Mouse (Mus musculus): ENCODE results near the gene Zfhx3.

Zfhx3 gene

DNA sequence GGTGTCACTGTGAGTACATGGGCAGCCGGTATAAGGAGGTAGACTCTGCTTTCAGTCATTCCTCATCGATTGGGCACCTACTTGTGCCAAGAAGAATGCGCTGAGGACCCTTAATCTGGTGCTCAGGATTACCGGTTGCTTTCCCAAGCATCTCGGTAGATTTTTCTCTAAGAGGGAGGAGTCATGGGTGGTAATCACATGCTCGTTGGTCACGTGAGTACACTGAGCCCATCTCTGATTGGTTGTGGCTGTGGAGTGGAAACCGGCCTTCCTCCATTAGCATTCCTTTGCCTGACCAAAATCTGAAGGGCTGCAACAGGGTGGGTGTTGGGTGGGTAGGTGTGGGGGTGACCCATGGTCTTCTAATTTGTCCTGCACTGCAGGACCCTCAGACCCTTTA lies 421.4 kb downstream of the Zfhx3 start:
- DNase-seq, result no peak

DNA sequence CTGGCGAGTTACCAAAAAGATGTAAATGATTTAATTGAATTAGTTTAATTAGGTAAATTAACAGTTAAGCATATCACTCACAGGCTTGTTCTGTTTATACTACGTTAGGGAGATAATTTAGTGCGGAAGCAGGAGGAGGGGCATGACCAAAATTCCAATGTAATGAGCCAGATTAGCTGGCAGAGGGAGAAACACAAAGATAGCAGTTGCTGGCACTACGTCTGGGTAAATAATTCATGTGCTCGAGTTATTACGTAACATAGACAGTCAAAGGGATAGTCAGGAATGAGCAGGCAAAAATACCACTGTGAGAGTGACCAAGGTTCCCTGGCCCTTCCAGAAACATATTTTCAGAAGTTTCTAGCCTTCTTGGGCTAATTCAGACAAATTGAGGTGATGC lies 426.6 kb downstream of the Zfhx3 start:
- no peak for DNase-seq

DNA sequence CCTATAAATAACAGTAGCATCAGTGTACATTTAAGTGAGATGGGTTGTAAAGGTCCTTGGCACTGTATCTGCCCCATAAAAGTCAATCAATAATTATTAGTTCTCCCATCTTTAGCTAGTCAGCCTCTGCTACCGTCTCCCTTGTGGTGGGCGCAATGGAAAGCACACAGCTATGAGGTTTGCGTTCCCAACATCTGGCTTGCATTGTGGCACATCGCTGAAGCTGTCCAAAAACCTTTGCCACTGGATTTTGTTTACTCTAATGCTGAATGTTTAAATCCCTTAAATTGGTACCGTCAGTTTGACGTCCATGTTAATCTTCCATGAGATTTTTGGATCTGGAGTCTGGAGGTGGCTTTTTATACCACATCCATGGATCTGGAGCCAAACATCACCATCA lies 428.3 kb downstream of the Zfhx3 start:
- no peak for DNase-seq

DNA sequence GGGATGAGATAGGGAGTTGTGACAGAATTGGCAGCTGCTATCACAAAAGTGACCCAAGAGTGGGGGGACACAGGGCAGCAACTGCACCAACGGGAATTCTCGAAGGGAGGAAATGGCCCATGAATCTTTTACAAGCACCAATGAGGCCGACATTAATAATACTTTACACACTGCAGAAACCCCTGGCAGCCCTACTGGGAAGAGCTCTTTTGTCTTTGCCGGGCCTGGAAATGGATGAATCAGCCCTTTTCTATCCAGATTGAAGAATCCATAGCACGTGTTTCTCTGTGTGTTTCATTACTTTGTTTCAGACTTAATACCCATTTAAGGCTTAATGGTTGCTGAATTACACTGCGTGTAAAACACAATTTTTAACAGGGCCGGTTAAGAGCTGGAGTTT lies 430.6 kb downstream of the Zfhx3 start:
- no peak for DNase-seq

DNA sequence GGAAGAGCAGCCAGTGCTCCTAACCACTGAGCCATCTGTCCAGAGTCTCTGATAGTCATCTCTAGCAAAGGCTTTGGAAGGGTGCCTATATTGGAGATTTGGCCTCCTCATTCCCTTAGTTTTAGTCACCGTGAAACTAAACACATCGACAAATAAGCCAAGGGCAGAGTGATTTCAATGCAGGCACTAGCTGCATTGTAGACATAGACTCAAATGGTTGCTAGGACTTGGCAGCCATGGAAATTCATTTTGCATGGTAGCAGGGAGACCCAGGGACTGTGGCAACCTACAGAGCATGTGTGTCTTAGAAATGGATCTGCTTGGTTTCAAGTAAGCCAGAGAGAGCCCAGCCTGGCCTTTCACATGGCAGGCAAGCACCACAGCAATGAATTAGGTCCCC lies 435.6 kb downstream of the Zfhx3 start:
- no peak for DNase-seq

DNA sequence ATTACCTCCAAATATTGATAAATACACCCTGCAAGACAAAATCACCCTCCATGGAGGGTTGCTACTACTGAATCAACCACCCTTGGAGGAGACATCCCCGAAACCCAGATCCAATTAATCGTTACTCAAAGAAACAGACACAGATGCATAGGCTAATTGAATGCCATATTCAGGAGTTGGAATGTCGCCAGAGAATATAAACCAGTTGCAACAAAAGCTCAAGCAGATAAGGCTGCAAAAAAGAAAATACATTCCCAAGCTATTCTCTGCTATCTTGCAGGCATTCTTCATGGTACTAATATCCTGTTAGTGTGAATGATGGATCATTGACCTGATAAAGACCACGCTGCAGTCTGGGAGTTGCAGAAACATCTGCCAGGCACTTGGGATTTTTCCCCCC lies 440.7 kb downstream of the Zfhx3 start:
- no peak for DNase-seq

DNA sequence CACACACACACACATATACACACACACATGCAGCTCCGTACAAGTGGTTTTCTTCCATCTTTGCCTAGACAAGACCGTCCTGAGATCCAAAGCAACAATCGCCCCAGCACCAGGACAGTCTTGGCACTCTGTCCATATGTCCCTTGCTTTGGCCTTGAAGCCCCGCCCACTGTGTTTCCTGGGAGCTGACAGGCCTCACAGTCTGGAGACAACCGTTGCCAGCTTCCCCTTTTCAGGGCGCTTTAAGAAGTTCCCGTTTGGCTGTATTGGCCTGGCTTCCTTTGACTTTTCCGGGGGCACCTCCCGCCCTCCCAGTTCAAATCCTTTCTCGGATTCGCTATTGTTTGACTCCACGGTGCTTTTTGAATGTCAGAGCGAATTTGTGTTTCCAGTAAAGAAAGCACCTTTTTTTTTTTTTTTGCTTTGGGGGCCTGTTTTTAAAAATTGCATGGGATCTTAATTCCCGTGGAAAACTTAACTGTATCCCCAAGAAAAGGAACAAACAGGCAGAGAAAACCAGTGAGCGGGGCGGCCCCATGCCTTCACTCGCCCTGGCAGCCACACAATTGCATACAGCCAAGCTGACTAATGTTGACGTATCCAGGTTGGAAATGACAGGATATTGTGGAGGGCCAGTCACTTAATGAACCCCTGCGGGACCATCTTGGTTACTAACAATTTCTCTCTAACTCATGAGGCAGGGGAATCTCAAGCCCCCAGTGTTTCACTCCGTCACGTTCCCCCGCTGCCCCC lies 444.9 kb downstream of the Zfhx3 start:
- no peak for DNase-seq

DNA sequence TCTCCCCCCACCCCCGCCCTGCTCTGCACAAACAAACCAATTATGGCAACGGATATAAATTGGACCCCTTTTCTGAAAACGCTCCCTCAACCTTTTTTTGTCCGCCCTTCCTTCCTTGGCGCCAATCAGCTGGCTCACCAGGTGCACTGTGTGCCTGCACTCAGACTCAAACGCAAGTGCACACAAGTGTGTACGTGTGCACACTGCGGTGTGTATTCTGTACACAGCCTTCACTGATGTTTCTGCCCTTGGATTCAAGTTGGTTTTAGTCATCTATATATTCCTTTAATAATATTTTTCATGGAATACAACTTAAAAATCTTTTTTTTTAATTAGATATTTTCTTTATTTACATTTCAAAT lies 445.4 kb downstream of the Zfhx3 start:
- DNase-seq, result no peak

DNA sequence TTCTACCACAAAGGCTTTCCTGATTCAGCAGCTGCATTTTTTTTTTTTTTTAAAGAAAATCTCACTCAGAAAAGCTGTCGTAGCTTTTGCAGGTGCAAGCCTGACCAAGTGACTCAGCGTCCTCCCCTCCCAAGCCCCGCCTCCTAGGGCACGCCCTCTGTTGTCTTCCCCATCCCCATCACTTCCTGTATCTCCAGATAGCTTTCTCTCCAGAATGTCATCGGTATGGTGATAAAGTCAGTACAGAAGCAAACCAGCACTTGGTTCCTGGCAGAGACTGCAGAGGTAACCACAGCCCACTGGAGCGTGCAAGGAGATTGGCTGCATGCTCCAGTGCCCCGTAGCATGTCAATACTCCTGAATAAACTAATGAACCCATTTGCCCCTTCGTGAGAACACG lies 450.5 kb downstream of the Zfhx3 start:
- DNase-seq, result no peak

DNA sequence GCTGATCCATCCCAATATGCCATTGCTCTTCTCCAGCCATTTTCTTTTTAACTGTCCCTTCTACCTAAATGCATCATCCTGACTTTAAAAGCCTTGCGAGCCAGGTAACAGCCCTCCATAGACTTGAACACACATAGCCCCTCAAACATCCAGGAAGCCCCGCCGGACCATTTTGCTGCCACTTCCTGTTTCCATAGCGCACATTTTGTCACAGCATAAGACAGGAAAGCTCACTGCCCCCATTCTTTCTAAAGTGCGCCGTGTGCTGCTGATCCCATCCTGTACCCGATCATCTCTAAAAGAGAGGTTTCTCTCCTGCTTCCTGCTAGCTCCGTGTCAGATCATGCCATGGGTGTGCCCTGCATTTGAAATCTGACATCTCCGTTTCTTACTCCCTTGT lies 459.7 kb downstream of the Zfhx3 start:
- no peak for DNase-seq

DNA sequence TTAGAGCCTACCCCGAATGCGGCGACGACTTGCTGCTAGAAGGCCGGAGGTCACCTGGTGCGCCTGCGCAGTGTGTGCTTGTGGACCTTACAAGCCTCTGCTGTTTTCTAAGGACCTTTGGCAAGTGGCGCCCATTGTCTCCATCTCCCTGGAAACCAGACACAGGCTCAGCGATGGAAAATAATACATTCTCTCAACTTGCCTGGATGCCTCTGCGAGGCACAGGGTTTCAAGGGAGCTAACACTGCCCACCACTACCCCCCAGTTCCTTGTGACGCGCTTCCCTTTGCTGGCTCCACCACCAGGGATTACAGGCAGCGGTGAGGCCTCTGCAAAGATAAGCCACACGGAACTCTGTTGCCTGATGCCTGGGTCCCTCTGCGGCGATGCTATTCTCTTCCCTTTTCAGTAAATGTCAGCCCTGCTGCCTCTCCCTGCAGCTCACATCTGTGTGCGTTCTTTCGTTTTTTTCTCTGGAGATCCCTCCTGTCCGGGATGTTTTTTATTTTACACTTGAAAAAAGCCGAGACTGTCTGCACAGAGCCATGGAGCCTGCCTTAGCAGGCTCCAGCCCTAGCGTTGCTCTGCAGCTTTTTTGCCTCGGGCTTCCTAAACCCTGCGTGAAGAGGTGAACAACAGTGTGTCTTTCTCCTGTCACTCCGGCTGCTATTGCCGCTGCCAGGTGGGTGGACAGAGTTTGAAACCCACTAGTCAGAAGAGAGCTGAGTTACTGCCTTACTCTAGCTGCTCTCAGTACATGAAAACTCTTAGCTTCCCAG lies 464.5 kb downstream of the Zfhx3 start:
- no peak for DNase-seq

DNA sequence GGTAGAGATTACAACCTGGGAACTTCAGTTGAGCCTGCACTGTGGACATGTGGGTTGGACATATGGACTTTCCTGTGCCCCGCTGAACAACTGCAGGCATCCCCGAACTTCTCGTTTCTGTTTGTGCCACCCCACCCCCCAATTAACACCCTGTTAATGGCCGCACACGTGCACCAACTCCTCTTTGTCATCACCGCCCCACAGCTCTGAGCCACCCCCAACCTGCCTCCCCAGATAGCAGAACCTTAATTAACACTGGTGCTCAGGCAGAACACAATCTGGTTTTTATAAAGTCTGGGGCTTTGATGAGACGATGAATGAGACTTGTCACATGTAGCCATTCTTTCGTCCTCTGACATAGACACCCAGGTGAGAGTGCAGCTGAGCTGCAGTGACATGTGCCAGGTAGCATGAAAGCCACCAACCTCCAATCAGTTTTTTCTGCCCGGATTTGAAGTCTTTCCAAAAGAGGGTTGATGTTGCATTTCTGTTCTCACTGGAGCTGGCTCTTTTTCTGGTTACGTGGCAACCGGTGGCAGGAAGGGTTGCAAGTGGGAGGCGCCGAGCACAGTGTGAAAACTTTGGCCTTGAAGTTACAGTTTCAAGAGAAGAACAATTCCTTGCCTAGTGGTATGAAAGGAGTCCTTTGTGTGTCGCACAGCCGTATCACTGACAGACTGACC lies 476.9 kb downstream of the Zfhx3 start:
- no peak for DNase-seq

DNA sequence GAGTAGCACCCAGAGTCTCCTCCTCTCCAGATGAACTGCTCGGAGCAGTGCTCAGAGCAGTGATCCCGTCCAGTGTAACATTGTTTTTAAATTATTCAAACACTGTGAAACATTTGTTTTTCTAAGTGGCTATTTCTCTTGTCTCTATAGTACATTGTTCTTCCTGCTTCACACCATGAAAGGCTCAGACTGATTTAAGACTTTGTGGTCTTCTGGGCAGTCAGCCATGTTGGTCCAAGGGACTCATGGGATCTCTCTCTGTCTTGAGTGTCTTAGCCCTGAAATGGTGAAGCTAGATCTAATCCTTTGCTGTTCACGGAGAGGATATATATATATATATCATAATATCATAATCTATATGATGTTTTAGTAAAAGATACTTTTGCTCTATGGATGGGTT lies 480.1 kb downstream of the Zfhx3 start:
- DNase-seq, result no peak

DNA sequence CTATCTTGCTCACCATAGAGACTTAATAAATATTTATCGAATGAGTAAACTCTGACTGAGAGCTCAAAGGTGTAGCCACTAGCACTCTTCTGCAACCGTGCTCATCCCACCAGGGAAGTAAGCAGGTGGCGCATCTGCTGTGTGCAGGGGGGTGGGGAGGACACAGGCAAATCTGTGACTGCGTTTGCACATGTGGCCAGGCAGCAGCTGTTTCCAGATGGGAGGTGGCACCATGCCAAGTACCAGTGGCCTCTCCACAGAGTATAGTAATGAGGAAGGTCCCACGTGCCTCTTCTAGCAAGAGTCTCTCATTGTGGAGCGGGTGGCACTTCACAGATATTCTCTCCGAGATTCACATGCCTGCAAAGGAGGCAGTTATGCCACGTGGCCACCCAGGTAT lies 481.9 kb downstream of the Zfhx3 start:
- DNase-seq, result no peak

DNA sequence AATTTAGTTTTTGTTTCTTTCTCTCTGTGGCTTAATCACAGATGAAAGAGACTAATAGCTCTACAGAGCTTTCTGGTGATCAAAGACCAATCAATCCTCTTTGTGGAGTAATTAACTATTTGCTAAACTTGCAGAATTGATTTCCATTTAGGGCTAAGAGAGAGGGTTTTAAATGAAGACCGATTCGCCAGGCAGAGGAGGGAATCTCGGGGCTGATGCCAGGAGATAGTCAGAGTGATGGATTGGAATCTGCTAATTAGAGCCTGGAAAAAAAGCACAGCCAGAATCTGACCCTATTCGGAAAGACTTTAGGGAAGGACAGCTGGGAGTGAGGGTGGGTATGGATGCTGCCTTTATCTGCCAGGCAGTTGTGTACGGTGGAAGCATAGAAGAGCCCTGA lies 490.9 kb downstream of the Zfhx3 start:
- DNase-seq, result no peak

DNA sequence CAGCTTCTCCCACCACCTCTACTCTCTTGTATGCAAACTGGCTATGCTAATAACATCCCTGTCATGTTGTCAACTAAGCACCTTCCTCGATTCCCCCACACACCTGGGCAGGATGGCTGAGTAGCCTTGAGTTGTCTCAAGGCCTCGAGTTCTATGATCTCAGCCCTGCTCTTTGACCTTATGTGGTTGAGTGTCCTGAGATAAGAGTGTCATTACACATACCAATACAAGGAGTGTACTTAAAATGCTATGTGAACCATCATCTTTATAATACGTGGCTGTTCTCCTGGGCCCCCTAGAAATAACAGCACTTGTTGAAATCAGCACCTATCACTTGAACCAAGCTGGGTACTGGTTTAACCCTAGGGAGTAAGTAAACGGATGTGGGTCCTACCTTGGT lies 492.1 kb downstream of the Zfhx3 start:
- no peak for DNase-seq

DNA sequence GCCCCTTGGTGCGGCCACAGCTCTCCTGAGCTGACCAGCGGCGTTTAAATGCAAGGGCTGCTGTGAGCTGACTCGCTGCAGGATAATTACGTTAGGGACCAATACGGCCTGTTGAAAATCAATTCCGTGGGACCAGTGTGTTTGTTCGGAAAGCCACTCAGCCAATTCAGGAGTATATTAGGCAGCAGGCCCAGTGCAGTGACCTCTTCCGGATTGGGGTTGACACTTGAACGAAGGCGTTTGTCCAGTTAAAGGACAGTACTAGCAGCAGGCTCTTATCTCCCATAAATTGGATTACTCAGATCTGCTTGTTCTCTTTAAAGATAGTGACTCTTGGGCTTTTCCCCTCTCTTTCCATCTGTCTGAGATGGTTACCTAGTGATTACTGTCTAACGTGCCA lies 493.9 kb downstream of the Zfhx3 start:
- no peak for DNase-seq

DNA sequence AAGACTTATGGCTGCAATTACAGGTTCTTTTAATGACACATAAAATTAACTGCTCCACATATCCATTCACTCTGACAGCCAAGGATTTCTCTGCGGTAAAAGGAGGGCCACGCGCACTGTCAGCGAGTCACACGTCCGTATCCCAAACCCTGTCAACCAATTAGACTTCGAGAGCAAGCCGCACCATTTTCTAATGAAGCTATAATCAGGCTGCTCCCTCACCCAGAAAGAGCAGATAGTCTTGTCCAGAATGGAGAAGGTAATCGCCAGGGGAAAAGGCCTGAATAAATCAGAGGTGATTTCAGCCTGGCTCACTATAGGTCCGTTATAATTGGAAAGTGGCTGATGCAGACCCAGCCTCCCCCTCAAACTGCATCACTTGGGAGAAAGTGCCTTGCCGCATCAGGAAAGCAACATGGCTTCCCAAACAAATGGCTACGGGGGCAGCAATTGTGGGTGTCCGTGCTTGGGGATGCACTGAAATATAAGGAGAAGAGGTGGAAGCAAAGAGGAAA lies 494.9 kb downstream of the Zfhx3 start:
- DNase-seq, result no peak

DNA sequence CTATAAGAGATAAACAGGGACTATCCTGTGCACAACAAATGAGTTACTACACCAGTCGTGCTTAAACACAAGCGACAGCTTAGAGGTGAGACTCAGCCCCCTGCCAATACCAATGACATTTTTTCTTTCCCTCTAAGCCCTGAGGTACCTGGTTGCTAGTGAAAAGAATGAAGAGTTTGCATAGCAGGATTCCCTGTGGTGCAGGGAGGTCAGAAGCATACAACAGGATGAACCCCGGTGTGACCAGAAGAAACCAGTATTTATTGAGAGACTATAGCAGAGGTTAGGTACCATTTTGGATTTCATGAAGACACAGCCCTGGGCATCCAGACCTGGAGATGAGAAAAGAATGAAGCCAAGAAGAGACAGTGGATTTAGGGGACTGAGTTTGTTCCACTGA lies 498.0 kb downstream of the Zfhx3 start:
- DNase-seq, result no peak

DNA sequence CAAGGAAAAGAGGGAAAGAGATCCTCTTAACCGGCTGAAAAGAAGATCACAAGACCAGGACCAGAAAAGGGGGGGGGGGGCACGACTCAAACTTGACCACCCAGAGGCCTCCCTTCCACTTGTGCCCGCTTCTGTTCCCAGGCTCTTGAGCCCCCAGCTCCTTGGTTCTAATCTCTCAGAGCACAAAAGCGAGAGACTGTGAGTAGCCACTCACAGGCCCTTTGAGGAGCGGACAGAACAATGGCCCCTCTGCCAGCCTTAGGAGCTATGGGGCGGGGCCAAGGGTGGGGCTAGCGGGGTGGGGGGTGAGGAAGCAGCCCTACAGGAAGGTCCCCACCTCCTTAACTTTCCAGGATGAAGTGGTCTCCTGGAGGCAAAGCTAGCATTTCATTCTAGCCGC lies 508.4 kb downstream of the Zfhx3 start:
- DNase-seq, result no peak

DNA sequence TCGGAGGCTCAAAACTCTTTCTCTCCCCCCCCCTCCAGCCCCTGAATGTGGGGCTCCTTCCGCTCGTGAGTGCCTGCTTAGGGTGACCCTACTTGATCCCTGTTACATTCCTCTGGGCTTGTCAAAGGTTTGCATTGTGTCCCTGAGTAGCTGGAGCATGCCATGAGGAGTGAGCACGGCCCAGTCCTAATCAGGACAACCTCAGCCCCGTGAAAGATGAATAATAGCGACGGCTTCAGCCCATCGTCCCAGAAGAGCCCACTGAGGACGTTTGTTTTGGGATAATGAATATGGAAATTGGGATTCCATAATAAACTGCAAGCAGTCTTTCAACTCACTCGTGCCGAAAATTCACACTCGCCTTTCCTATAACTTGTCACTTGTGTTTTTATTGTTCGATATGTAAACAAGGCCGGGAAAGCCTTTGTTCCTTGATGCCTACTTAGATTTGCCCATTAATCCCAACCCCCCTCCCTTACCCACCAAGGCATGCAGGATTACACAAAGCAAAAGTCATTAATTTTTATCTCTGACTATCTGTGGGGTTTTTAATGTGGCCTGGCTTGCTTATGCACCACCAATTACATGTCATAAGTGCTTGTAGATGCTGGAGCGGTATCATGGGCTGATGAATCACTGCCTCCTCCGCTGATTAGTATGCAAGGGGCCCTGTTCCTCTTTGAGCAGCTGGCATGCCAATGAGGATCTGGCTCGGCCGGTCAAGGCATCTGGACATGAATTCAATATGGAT lies 512.3 kb downstream of the Zfhx3 start:
- DNase-seq, result no peak

DNA sequence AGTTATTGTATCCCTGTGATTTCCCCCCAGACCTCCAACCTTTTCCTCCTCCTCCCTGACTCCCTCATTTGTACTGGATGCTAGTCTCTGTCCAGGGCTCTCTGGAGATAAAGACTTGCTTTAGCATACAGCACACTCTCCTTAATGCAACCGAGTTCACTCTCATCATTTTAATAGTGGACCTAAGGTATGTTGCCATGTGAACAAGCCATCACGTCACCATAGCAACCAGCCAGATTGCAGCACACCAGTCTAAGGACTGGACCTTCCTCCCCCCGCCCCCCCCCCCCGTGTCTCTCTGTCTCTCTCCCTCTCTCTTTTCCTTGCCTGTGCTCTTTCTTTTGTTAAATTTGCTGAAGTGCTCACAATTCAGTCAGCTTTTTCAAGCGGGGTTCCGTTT lies 524.2 kb downstream of the Zfhx3 start:
- DNase-seq, result no peak
